Mouse (Mus musculus) limb, embryonic 14.5 days (tissue): ENCODE measurements around the gene Hist1h4j. TPM values are rescaled to one million over a fixed set of nuclear protein-coding genes. Genes with fewer than 3 reads are reported as not detected.
"Not testable (repeated sequence)": the region's sequence is repeated elsewhere in the genome, so short reads cannot be mapped to it uniquely, and the experiment has no call there.

ENCODE experiments used
- ATAC-seq: fragments of 200-750 bp; cut with Nextera tagmentation; 2 replicates; pipeline ENCODE4 v1.8.0; 2017; ENCODE audit warnings: low read depth, moderate number of reproducible peaks, moderate TSS enrichment; ENCODE audit not compliant: low FRiP score
- DNase-seq: peaks from one replicate; pipeline ENCODE4 v3.0.0-alpha.2; 2015; ENCODE audit warnings: low spot score
- H3K27ac ChIP-seq: fragments of 300-500 bp; sonication (generic); replicated peaks from 2 replicates; pipeline ENCODE4 v1.5.1; 2014; ENCODE audit warnings: low read depth, mild to moderate bottlenecking, low read length, moderate library complexity, mixed read lengths
- H3K27me3 ChIP-seq: fragments of 300-500 bp; sonication (generic); 2 replicates; pipeline ENCODE4 v1.6.1; 2014; ENCODE audit warnings: low read length, mixed read lengths; ENCODE audit not compliant: control insufficient read depth, insufficient read depth
- H3K36me3 ChIP-seq: fragments of 300-500 bp; sonication (generic); 2 replicates; pipeline ENCODE4 v1.6.1; 2014; ENCODE audit warnings: mild to moderate bottlenecking, low read length, moderate library complexity, mixed read lengths; ENCODE audit not compliant: control insufficient read depth, insufficient read depth
- H3K4me1 ChIP-seq: fragments of 300-500 bp; sonication (generic); 2 replicates; pipeline ENCODE4 v1.6.1; 2014; ENCODE audit warnings: antibody characterized with exemption, low read length, mixed read lengths; ENCODE audit not compliant: control insufficient read depth, insufficient read depth
- H3K4me2 ChIP-seq: fragments of 300-500 bp; sonication (generic); replicated peaks from 2 replicates; pipeline ENCODE4 v1.6.1; 2014; ENCODE audit warnings: low read depth, mild to moderate bottlenecking, low read length, moderate library complexity; ENCODE audit not compliant: severe bottlenecking
- H3K4me3 ChIP-seq: fragments of 300-500 bp; sonication (generic); replicated peaks from 2 replicates; pipeline ENCODE4 v1.5.1; 2014; ENCODE audit warnings: low read length
- H3K9ac ChIP-seq: fragments of 300-500 bp; sonication (generic); 2 replicates; pipeline ENCODE4 v1.6.1; 2014; ENCODE audit warnings: mild to moderate bottlenecking, low read depth, low read length, moderate library complexity; ENCODE audit not compliant: severe bottlenecking
- H3K9me3 ChIP-seq: fragments of 300-500 bp; sonication (generic); 2 replicates; pipeline ENCODE4 v1.6.1; 2016; ENCODE audit warnings: low read length; ENCODE audit not compliant: control insufficient read depth
- POLR2A ChIP-seq: fragments of 200-500 bp; IDR thresholded peaks from 2 replicates; pipeline ENCODE4 v1.8.0; 2012; ENCODE audit warnings: inconsistent platforms, mild to moderate bottlenecking, moderate library complexity, borderline replicate concordance; ENCODE audit not compliant: insufficient read depth, insufficient read length; ENCODE audit errors: extremely low read depth
- WGBS: fragments of 180-500 bp; shearing (Covaris S2); extraction: QIAGEN DNeasy Blood & Tissue Kit; methylation state at CpG from one replicate; pipeline ENCODE4 v1.1.7; 2014; 5-methylcytosine and 5-hydroxymethylcytosine counted together
- polyA plus RNA-seq, 2 experiments: library from polyadenylated mRNA; depleted of rRNA in 1 of 2; stranded (reverse) in 1 of 2; unstranded in 1 of 2; fragments of >200 nt; fragmentation: Nextera tagmentation in 1 of 2; extraction: Ambion mirVana in 1 of 2; gene quantifications; 2 replicates each; pipeline versions ENCODE4 v1.2.1 to v1.2.3; 2012 to 2014

The Hist1h4j gene
- polyA plus RNA-seq, 2 experiments, result 1.3 to 13.8 TPM

DNA sequence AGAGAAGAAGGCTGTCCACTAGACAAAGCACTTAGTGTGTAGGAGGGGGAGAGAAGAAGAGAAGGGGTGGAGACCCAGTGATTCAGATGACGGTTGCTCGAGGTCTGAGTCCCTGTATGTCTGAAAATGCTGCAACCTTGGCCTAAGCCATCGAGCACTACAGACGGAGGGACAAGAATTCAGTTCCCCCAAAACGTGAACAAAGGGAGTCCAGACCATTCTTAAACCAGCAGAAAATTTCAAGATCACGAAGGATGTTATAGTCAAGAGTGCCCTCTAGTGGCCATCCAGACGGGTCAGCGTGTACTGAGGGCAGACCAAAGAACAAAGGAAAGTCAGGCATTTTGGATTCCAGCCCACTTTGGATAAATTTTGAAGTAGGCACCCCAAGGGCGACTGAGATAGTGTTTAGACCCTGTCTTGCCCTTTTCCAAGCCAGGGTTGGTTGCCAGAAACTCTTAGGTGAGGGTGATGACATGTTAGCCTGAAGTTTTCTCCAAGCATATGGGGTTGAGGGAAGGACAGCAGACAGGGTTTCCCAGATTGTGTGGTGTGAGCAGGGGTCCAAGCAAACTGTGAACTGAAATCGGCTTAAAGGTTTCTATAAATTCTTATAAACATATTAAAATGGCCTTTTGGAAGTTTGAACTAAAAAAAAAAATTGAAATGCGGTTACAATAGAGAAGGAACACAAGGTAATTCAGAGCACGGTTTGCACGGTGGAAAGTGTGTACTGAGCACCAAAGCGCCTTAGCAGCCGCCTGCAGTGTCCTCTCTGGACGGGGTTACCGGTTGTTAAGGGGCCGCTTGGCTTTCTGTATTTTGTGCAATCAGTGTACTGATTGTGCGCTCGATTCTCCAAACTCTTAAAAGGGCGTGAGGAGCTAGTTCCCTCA is 606 bp upstream of the Hist1h4j start:
- peak; percentile 79 for ATAC-seq
- peak overlapping the region; percentile 64 for H3K9ac ChIP-seq
- H3K9me3 ChIP-seq, result no peaks in the 10 kb centered on the region
- DNase-seq, result peak; percentile 98
- H3K4me1 ChIP-seq, result peaks cover 5% of the 10 kb centered on the region; the same call in 1 of the 2 replicates
- peak overlapping the region; percentile 97 for H3K27ac ChIP-seq
- TF ChIP-seq POLR2A, result no peak
- H3K36me3 ChIP-seq, result no peaks in the 10 kb centered on the region
- H3K4me3 ChIP-seq, result peak overlapping the region; percentile 49
- no peaks in the 10 kb centered on the region for H3K27me3 ChIP-seq
- under 1% methylated on average over 21 of the region's 21 CpGs for WGBS
- H3K4me2 ChIP-seq, result peak overlapping the region; percentile 63

DNA sequence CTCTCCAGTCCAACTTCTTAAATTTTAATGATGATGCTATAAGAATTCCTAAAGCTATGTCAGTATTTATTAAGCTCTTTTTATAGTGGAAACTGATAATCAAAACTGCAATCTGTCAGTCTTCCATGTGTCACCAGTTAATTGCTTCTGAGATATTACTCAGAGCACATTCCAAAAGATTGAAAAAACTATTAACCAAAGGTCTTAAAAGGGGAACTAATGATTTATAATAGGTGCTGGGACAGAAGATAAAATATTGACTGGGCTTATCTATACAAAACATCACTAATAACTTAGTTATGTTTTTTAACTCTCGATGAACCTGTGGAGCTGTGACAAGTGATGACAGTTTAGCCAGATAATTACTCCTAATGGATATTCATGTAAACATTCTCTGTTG is 10.1 kb downstream of the Hist1h4j start:
- TF ChIP-seq POLR2A, result no peak
- no peak overlapping the region for H3K9ac ChIP-seq
- no peak for DNase-seq
- no peaks in the 10 kb centered on the region for H3K27me3 ChIP-seq
- no peak overlapping the region for H3K4me2 ChIP-seq
- no peak overlapping the region for H3K27ac ChIP-seq
- WGBS, result 90% methylated on average over 1 of the region's 1 CpGs
- H3K9me3 ChIP-seq, result no peaks in the 10 kb centered on the region
- no peak overlapping the region for H3K4me3 ChIP-seq
- no peaks in the 10 kb centered on the region for H3K36me3 ChIP-seq
- H3K4me1 ChIP-seq, result peaks cover 11% of the 10 kb centered on the region
- no peak for ATAC-seq

- peak; percentile 28; the same call in 1 of the 2 replicates for TF ChIP-seq POLR2A
- Histone ChIP-seq H3K4me1 (peaks cover 20% of the 10 kb centered on the region), H3K36me3 (no peaks in the 10 kb centered on the region), H3K27me3 (no peaks in the 10 kb centered on the region), H3K4me3 (peak overlapping the region; percentile 52), H3K9me3 (no peaks in the 10 kb centered on the region), H3K4me2 (peak overlapping the region; percentile 83), H3K9ac (peak overlapping the region; percentile 57), H3K27ac (peak overlapping the region; percentile 94)
- peak; percentile 60 for DNase-seq
- 6% methylated on average over 5 of the region's 5 CpGs for WGBS
- ATAC-seq, result no peak
Measured at GRCm38 (mm10) chr13:21749387-21750158, 14.7 kb downstream of the Hist1h4j start.

- Histone ChIP-seq H3K4me1 (peaks cover 23% of the 10 kb centered on the region), H3K4me3 (peak within 1 kb of the TSS; percentile 52), H3K4me2 (peak within 1 kb of the TSS; percentile 83), H3K9ac (peak within 1 kb of the TSS; percentile 57), H3K27ac (peak within 1 kb of the TSS; percentile 94)
- peak; percentile 94 for DNase-seq
- H3K9me3 ChIP-seq, H3K27me3 ChIP-seq, H3K36me3 ChIP-seq: not testable (repeated sequence)
- ATAC-seq, result peak; percentile 83
- peak; percentile 95; the same call in 1 of the 2 replicates for TF ChIP-seq POLR2A
- WGBS, result under 1% methylated on average over 44 of the region's 56 CpGs
Measured at GRCm38 (mm10) chr13:21750159-21751017, 15.5 kb downstream of the Hist1h4j start, which contains the start of gene Hist1h4k. Gene Hist1h4k, minus strand, starts transcription at chr13:21750505.
